Mouse (Mus musculus) kidney, embryonic 16.5 days (tissue): ENCODE measurements around the gene Pafah1b3. TPM values are rescaled to one million over a fixed set of nuclear protein-coding genes. Genes with fewer than 3 reads are reported as not detected.

Experiments used
- ATAC-seq: fragments of 200-750 bp; cut with Nextera tagmentation; 2 replicates; pipeline ENCODE4 v1.8.0; 2017; ENCODE audit warnings: moderate TSS enrichment; ENCODE audit not compliant: low FRiP score, low TSS enrichment
- H3K27ac ChIP-seq: fragments of 300-500 bp; sonication (generic); 2 replicates; pipeline ENCODE4 v1.5.1; 2014; ENCODE audit warnings: low read length
- H3K27me3 ChIP-seq: fragments of 300-500 bp; sonication (generic); 2 replicates; pipeline ENCODE4 v1.6.1; 2014; ENCODE audit warnings: low read length, control low read depth, mixed read lengths; ENCODE audit not compliant: insufficient read depth
- H3K36me3 ChIP-seq: fragments of 300-500 bp; sonication (generic); 2 replicates; pipeline ENCODE4 v1.6.1; 2014; ENCODE audit warnings: low read length, control low read depth, mixed read lengths; ENCODE audit not compliant: insufficient read depth
- H3K4me1 ChIP-seq: fragments of 300-500 bp; sonication (generic); 2 replicates; pipeline ENCODE4 v1.6.1; 2014; ENCODE audit warnings: low read length, control low read depth, mixed read lengths; ENCODE audit not compliant: insufficient read depth
- H3K4me2 ChIP-seq: fragments of 300-500 bp; sonication (generic); replicated peaks from 2 replicates; pipeline ENCODE4 v1.6.1; 2014; ENCODE audit warnings: low read depth, low read length
- H3K4me3 ChIP-seq: fragments of 300-500 bp; sonication (generic); 2 replicates; pipeline ENCODE4 v1.5.1; 2014; ENCODE audit warnings: mild to moderate bottlenecking, low read length
- H3K9ac ChIP-seq: fragments of 300-500 bp; sonication (generic); replicated peaks from 2 replicates; pipeline ENCODE4 v1.6.1; 2014; ENCODE audit warnings: low read length
- H3K9me3 ChIP-seq: fragments of 300-500 bp; sonication (generic); 2 replicates; pipeline ENCODE4 v1.6.1; 2016; ENCODE audit warnings: low read length, control low read depth
- WGBS: fragments of 180-500 bp; shearing (Covaris S2); extraction: QIAGEN DNeasy Blood & Tissue Kit; methylation state at CpG from one replicate; pipeline ENCODE4 v1.1.7; 2014; 5-methylcytosine and 5-hydroxymethylcytosine counted together
- polyA plus RNA-seq: library from polyadenylated mRNA; unstranded; fragments of >200 nt; fragmentation: Nextera tagmentation; extraction: Ambion mirVana; gene quantifications from 2 replicates; pipeline ENCODE4 v1.2.1, GENCODE M21; 2015

Gene Pafah1b3
- polyA plus RNA-seq, 1 experiment from 2014 or later, result 199 TPM

GRCm38 (mm10) chr7:25317446-25317999 lies 19.7 kb upstream of the Pafah1b3 start:
- Histone ChIP-seq H3K4me3 (peak overlapping the region; percentile 54), H3K27ac (peak overlapping the region; percentile 74), H3K9ac (peak overlapping the region; percentile 75), H3K4me1 (peaks cover 42% of the 10 kb centered on the region), H3K4me2 (peak overlapping the region; percentile 74), H3K27me3 (peaks cover 33% of the 10 kb centered on the region), H3K36me3 (no peaks in the 10 kb centered on the region), H3K9me3 (no peaks in the 10 kb centered on the region)
- WGBS, result 8% methylated on average over 21 of the region's 21 CpGs
- peak; percentile 7 for ATAC-seq

- Histone ChIP-seq H3K4me2 (peak within 1 kb of the TSS; percentile 85), H3K27me3 (peaks cover 40% of the 10 kb centered on the region), H3K36me3 (no peaks in the 10 kb centered on the region), H3K27ac (peak within 1 kb of the TSS; percentile 74), H3K9me3 (no peaks in the 10 kb centered on the region), H3K9ac (peak within 1 kb of the TSS; percentile 75), H3K4me1 (peaks cover 40% of the 10 kb centered on the region), H3K4me3 (peak within 1 kb of the TSS; percentile 54)
- peak; percentile 99 for ATAC-seq
- WGBS, result under 1% methylated on average over 52 of the region's 52 CpGs
Observed at GRCm38 (mm10) chr7:25316532-25317445, 19.0 kb upstream of the Pafah1b3 start, which contains the start of gene Megf8. Gene Megf8, plus strand, starts transcription at chr7:25317164.

- Histone ChIP-seq H3K27ac (no peak overlapping the region), H3K4me3 (peak overlapping the region; percentile 55), H3K27me3 (peaks cover 46% of the 10 kb centered on the region), H3K4me2 (peak overlapping the region; percentile 85), H3K36me3 (no peaks in the 10 kb centered on the region), H3K9me3 (no peaks in the 10 kb centered on the region), H3K4me1 (peaks cover 31% of the 10 kb centered on the region), H3K9ac (peak overlapping the region; percentile 57)
- ATAC-seq, result no peak
- under 1% methylated on average over 61 of the region's 69 CpGs for WGBS
Observed at GRCm38 (mm10) chr7:25315306-25316041, 17.7 kb upstream of the Pafah1b3 start.

- Histone ChIP-seq H3K27ac (no peak overlapping the region), H3K4me1 (peaks cover 31% of the 10 kb centered on the region), H3K9me3 (no peaks in the 10 kb centered on the region), H3K36me3 (no peaks in the 10 kb centered on the region), H3K4me3 (peak overlapping the region; percentile 55), H3K9ac (peak overlapping the region; percentile 57), H3K4me2 (peak overlapping the region; percentile 85), H3K27me3 (peaks cover 46% of the 10 kb centered on the region)
- 2% methylated on average over 43 of the region's 51 CpGs for WGBS
- no peak for ATAC-seq
Observed at GRCm38 (mm10) chr7:25314606-25315305, 17.0 kb upstream of the Pafah1b3 start.

GRCm38 (mm10) chr7:25313325-25313724 lies 15.5 kb upstream of the Pafah1b3 start:
- peaks cover 26% of the 10 kb centered on the region for H3K4me1 ChIP-seq
- H3K9me3 ChIP-seq, result no peaks in the 10 kb centered on the region
- H3K36me3 ChIP-seq, result no peaks in the 10 kb centered on the region
- H3K4me3 ChIP-seq, result no peak overlapping the region
- H3K9ac ChIP-seq, result no peak overlapping the region
- ATAC-seq, result no peak
- 43% methylated on average over 7 of the region's 7 CpGs for WGBS
- H3K4me2 ChIP-seq, result no peak overlapping the region
- peaks cover 46% of the 10 kb centered on the region for H3K27me3 ChIP-seq
- H3K27ac ChIP-seq, result no peak overlapping the region

GRCm38 (mm10) chr7:25311193-25311592 lies 13.4 kb upstream of the Pafah1b3 start:
- H3K27ac ChIP-seq, result no peak overlapping the region
- H3K36me3 ChIP-seq, result no peaks in the 10 kb centered on the region
- no peak overlapping the region for H3K9ac ChIP-seq
- WGBS, result 80% methylated on average over 11 of the region's 11 CpGs
- no peak overlapping the region for H3K4me3 ChIP-seq
- peaks cover 49% of the 10 kb centered on the region for H3K27me3 ChIP-seq
- no peaks in the 10 kb centered on the region for H3K9me3 ChIP-seq
- no peak overlapping the region for H3K4me2 ChIP-seq
- H3K4me1 ChIP-seq, result peaks cover 18% of the 10 kb centered on the region
- no peak for ATAC-seq

- no peak overlapping the region for H3K4me2 ChIP-seq
- no peaks in the 10 kb centered on the region for H3K9me3 ChIP-seq
- H3K27me3 ChIP-seq, result peaks cover 35% of the 10 kb centered on the region
- H3K4me3 ChIP-seq, result no peak overlapping the region
- 86% methylated on average over 9 of the region's 9 CpGs for WGBS
- no peak for ATAC-seq
- H3K9ac ChIP-seq, result no peak overlapping the region
- H3K27ac ChIP-seq, result no peak overlapping the region
- peaks cover 9% of the 10 kb centered on the region for H3K4me1 ChIP-seq
- H3K36me3 ChIP-seq, result no peaks in the 10 kb centered on the region
Observed at GRCm38 (mm10) chr7:25309425-25309824, 11.6 kb upstream of the Pafah1b3 start.

- Histone ChIP-seq H3K4me2 (no peak overlapping the region), H3K27ac (no peak overlapping the region), H3K4me1 (peaks cover 9% of the 10 kb centered on the region), H3K9me3 (no peaks in the 10 kb centered on the region), H3K4me3 (no peak overlapping the region), H3K27me3 (peaks cover 29% of the 10 kb centered on the region), H3K9ac (no peak overlapping the region), H3K36me3 (no peaks in the 10 kb centered on the region)
- no peak for ATAC-seq
- 61% methylated on average over 17 of the region's 17 CpGs for WGBS
Observed at GRCm38 (mm10) chr7:25308702-25309318, 11.0 kb upstream of the Pafah1b3 start.

- 43% methylated on average over 2 of the region's 2 CpGs for WGBS
- ATAC-seq, result no peak
Observed at GRCm38 (mm10) chr7:25306614-25306996, 8.8 kb upstream of the Pafah1b3 start.

More at GRCm38 (mm10) chr7:25306614-25306996, 8.8 kb upstream of the Pafah1b3 start:
- Histone ChIP-seq H3K36me3 (no peaks in the 10 kb centered on the region), H3K27ac (no peak overlapping the region), H3K9ac (no peak overlapping the region), H3K9me3 (no peaks in the 10 kb centered on the region), H3K4me3 (no peak overlapping the region), H3K4me1 (peaks cover 9% of the 10 kb centered on the region), H3K4me2 (no peak overlapping the region), H3K27me3 (peaks cover 7% of the 10 kb centered on the region)
